Mouse (Mus musculus): ENCODE measurements around the gene H2-Ob. TPM values are rescaled to one million over a fixed set of nuclear protein-coding genes. Genes with fewer than 3 reads are reported as not detected.

Gene H2-Ob
- total and polyA plus RNA-seq, 2 experiments, result 1.6 to 2.9 TPM

DNA sequence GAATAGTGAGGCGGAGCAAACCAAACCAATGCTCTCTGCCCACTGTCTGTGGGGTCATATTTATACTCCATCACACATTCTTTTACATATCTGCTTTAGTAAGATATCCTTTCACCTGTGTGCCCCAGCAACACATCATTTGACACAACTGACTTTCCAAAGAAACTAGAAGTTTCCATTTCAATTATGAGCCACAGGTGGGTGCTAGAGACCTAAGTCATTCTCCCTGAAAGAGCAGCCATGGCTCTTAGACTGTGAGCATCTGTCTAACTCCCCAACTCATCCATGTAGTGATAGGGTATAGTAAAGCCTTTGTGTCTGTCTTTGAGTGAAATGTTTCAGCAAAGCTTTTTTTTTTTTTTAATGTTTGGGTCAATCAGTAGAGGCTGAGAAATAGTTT, 33.4 kb downstream of the H2-Ob start:
- WGBS, result 97% methylated on average over 1 of the region's 1 CpGs

DNA sequence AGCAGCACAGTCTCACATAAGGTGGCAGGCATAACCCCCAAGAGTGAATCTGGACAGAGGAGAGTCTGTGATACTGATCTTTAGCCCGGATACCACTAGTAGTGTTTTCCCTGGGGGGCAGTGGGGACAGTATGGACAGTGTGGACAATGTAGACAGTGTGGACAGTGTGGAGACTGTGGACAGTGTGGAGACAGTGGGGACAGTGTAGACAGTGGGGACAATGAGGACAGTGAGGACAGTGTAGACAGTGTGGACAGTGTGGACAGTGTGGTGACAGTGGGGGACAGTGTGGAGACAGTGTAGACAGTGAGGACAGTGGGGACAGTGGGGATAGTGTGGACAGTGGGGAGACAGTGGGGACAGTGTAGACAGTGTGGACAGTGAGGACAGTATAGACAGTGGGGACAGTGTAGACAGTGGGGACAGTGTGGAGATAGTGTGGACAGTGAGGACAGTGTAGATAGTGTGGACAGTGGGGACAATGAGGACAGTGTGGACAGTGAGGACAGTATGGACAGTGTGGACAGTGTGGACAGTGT, 41.9 kb downstream of the H2-Ob start:
- Histone ChIP-seq H3K79me2 (ENCODE audit: control insufficient read depth, insufficient read depth, low read length) (no peaks in the 10 kb centered on the region), H3K4me3 (ENCODE audit: insufficient read depth, low read depth, low read length) (no peak overlapping the region), H3K27ac (replicated peaks; ENCODE audit: insufficient read depth, low read depth, low read length) (no peak overlapping the region), H3K9ac (ENCODE audit: low read depth, low read length) (no peak overlapping the region), H3K36me3 (ENCODE audit: control insufficient read depth, insufficient read depth, low read length) (no peaks in the 10 kb centered on the region), H3K27me3 (ENCODE audit: control insufficient read depth, insufficient read depth, low read length) (no peaks in the 10 kb centered on the region), H3K4me1 (ENCODE audit: control insufficient read depth, insufficient read depth, low read length) (no peaks in the 10 kb centered on the region)
- DNase-seq (ENCODE audit: extremely low read depth, low read depth, low spot score), result no peak
- TF ChIP-seq POLR2A (IDR thresholded peaks at IDR 0.05; ENCODE audit: extremely low read depth, insufficient read depth, low read length) (no peak), CTCF (IDR thresholded peaks at IDR 0.05; ENCODE audit: low read depth, low read length) (no peak)
- WGBS, result 77% methylated on average over 1 of the region's 1 CpGs

More for the DNA sequence above, 33.4 kb downstream of the H2-Ob start:
- no peaks in the 10 kb centered on the region for H3K27me3 ChIP-seq (ENCODE audit: control insufficient read depth, insufficient read depth, low read length)
- TF ChIP-seq CTCF (IDR thresholded peaks at IDR 0.05; ENCODE audit: low read depth, low read length), result no peak
- no peak for TF ChIP-seq POLR2A (IDR thresholded peaks at IDR 0.05; ENCODE audit: extremely low read depth, insufficient read depth, low read length)
- no peak overlapping the region for H3K27ac ChIP-seq (replicated peaks; ENCODE audit: insufficient read depth, low read depth, low read length)
- DNase-seq (ENCODE audit: extremely low read depth, low read depth, low spot score), result no peak
- no peaks in the 10 kb centered on the region for H3K79me2 ChIP-seq (ENCODE audit: control insufficient read depth, insufficient read depth, low read length)
- no peak overlapping the region for H3K4me3 ChIP-seq (ENCODE audit: insufficient read depth, low read depth, low read length)
- H3K9ac ChIP-seq (ENCODE audit: low read depth, low read length), result no peak overlapping the region
- no peaks in the 10 kb centered on the region for H3K4me1 ChIP-seq (ENCODE audit: control insufficient read depth, insufficient read depth, low read length)
- H3K36me3 ChIP-seq (ENCODE audit: control insufficient read depth, insufficient read depth, low read length), result no peaks in the 10 kb centered on the region

DNA sequence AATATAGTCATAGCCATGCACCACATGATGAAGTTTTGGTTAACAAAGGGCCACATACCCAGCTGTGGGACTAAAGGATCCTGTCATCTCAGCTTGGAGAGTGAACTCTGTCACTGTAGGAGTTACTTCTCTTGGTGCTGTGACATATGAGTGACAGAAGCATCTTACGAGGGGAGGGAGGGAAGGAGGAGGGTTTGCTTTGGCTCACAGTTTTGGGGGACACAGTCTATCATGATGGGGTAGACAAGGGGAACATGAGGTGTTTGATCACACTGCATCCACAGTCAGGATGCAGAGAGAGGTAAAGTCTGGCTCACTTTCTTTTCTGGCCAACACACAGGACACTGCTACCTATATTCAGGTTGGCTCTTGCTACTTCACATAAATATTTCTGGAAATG, 43.1 kb downstream of the H2-Ob start:
- H3K4me1 ChIP-seq (ENCODE audit: control insufficient read depth, insufficient read depth, low read length), result no peaks in the 10 kb centered on the region
- no peak overlapping the region for H3K9ac ChIP-seq (ENCODE audit: low read depth, low read length)
- H3K36me3 ChIP-seq (ENCODE audit: control insufficient read depth, insufficient read depth, low read length), result no peaks in the 10 kb centered on the region
- H3K27ac ChIP-seq (replicated peaks; ENCODE audit: insufficient read depth, low read depth, low read length), result no peak overlapping the region
- WGBS, result 41% methylated on average over 1 of the region's 1 CpGs
- H3K4me3 ChIP-seq (ENCODE audit: insufficient read depth, low read depth, low read length), result no peak overlapping the region
- no peak for DNase-seq (ENCODE audit: extremely low read depth, low read depth, low spot score)
- TF ChIP-seq CTCF (IDR thresholded peaks at IDR 0.05; ENCODE audit: low read depth, low read length), result no peak
- no peak for TF ChIP-seq POLR2A (IDR thresholded peaks at IDR 0.05; ENCODE audit: extremely low read depth, insufficient read depth, low read length)
- H3K79me2 ChIP-seq (ENCODE audit: control insufficient read depth, insufficient read depth, low read length), result no peaks in the 10 kb centered on the region
- H3K27me3 ChIP-seq (ENCODE audit: control insufficient read depth, insufficient read depth, low read length), result no peaks in the 10 kb centered on the region

GRCm38 (mm10) chr17:34285371-34285770, 46.7 kb downstream of the H2-Ob start:
- H3K9ac ChIP-seq (ENCODE audit: low read depth, low read length), result no peak overlapping the region; the same call in 1 of the 2 replicates
- no peaks in the 10 kb centered on the region for H3K27me3 ChIP-seq (ENCODE audit: control insufficient read depth, insufficient read depth, low read length)
- H3K4me1 ChIP-seq (ENCODE audit: control insufficient read depth, insufficient read depth, low read length), result no peaks in the 10 kb centered on the region
- no peak overlapping the region for H3K4me3 ChIP-seq (ENCODE audit: insufficient read depth, low read depth, low read length)
- H3K27ac ChIP-seq (replicated peaks; ENCODE audit: insufficient read depth, low read depth, low read length), result no peak overlapping the region
- H3K36me3 ChIP-seq (ENCODE audit: control insufficient read depth, insufficient read depth, low read length), result no peaks in the 10 kb centered on the region
- WGBS, result 77% methylated on average over 4 of the region's 4 CpGs
- DNase-seq (ENCODE audit: extremely low read depth, low read depth, low spot score), result no peak
- no peaks in the 10 kb centered on the region for H3K79me2 ChIP-seq (ENCODE audit: control insufficient read depth, insufficient read depth, low read length)
- TF ChIP-seq POLR2A (IDR thresholded peaks at IDR 0.05; ENCODE audit: extremely low read depth, insufficient read depth, low read length) (no peak), CTCF (IDR thresholded peaks at IDR 0.05; ENCODE audit: low read depth, low read length) (no peak)

- no peak for DNase-seq (ENCODE audit: extremely low read depth, low read depth, low spot score)
- no peak for TF ChIP-seq POLR2A (IDR thresholded peaks at IDR 0.05; ENCODE audit: extremely low read depth, insufficient read depth, low read length)
- TF ChIP-seq CTCF (IDR thresholded peaks at IDR 0.05; ENCODE audit: low read depth, low read length), result peak; percentile 86
- H3K36me3 ChIP-seq (ENCODE audit: control insufficient read depth, insufficient read depth, low read length), result no peaks in the 10 kb centered on the region
- H3K4me3 ChIP-seq (ENCODE audit: insufficient read depth, low read depth, low read length), result no peak overlapping the region
- no peak overlapping the region for H3K9ac ChIP-seq (ENCODE audit: low read depth, low read length)
- no peaks in the 10 kb centered on the region for H3K4me1 ChIP-seq (ENCODE audit: control insufficient read depth, insufficient read depth, low read length)
- H3K79me2 ChIP-seq (ENCODE audit: control insufficient read depth, insufficient read depth, low read length), result no peaks in the 10 kb centered on the region
- WGBS, result 31% methylated on average over 4 of the region's 4 CpGs
- no peaks in the 10 kb centered on the region for H3K27me3 ChIP-seq (ENCODE audit: control insufficient read depth, insufficient read depth, low read length)
- H3K27ac ChIP-seq (replicated peaks; ENCODE audit: insufficient read depth, low read depth, low read length), result no peak overlapping the region
Observed at GRCm38 (mm10) chr17:34285848-34286247, 47.1 kb downstream of the H2-Ob start.

DNA sequence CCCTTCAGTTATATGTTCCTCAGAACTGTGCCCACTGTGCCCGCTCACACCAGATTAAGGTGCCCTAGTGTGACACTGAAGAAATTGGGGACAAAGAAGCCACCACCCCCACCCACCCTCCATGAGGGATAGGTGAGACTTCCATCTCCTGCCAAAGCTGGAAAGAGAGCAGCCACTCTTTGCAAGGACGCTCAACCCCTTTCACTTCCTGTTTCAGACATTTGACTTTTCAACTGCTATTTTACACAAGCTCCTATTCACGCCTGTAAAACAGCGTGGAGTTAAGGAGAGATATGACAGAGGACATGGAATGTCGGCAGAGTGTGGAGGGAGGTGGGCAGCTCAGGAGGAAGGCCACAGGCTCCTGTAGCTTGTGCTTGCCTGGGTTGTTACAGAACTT, 47.8 kb downstream of the H2-Ob start:
- H3K27ac ChIP-seq (replicated peaks; ENCODE audit: insufficient read depth, low read depth, low read length), result no peak overlapping the region
- H3K27me3 ChIP-seq (ENCODE audit: control insufficient read depth, insufficient read depth, low read length), result no peaks in the 10 kb centered on the region
- no peak for DNase-seq (ENCODE audit: extremely low read depth, low read depth, low spot score)
- 74% methylated on average over 5 of the region's 5 CpGs for WGBS
- TF ChIP-seq CTCF (IDR thresholded peaks at IDR 0.05; ENCODE audit: low read depth, low read length), result no peak
- no peak for TF ChIP-seq POLR2A (IDR thresholded peaks at IDR 0.05; ENCODE audit: extremely low read depth, insufficient read depth, low read length)
- no peaks in the 10 kb centered on the region for H3K4me1 ChIP-seq (ENCODE audit: control insufficient read depth, insufficient read depth, low read length)
- no peak overlapping the region for H3K9ac ChIP-seq (ENCODE audit: low read depth, low read length)
- no peaks in the 10 kb centered on the region for H3K36me3 ChIP-seq (ENCODE audit: control insufficient read depth, insufficient read depth, low read length)
- H3K79me2 ChIP-seq (ENCODE audit: control insufficient read depth, insufficient read depth, low read length), result no peaks in the 10 kb centered on the region
- H3K4me3 ChIP-seq (ENCODE audit: insufficient read depth, low read depth, low read length), result no peak overlapping the region
